Mouse (Mus musculus) ES-Bruce4 (cell line): ENCODE results near the gene Brat1.

Source experiments
- CTCF ChIP-seq: IDR thresholded peaks from one replicate; pipeline ENCODE4 v1.8.1; 2011; ENCODE audit warnings: low read depth, low read length
- EP300 ChIP-seq: IDR thresholded peaks from 2 replicates; pipeline ENCODE4 v1.6.1; 2011; ENCODE audit warnings: low read depth, low read length; ENCODE audit not compliant: insufficient read depth
- POLR2A ChIP-seq: IDR thresholded peaks from one replicate; pipeline ENCODE4 v1.8.1; 2011; ENCODE audit warnings: low read length; ENCODE audit not compliant: insufficient read depth

- no peak for TF ChIP-seq POLR2A
- no peak for TF ChIP-seq EP300
- TF ChIP-seq CTCF = no peak
Observed at GRCm38 (mm10) chr5:140695987-140696386, 8.8 kb upstream of the Brat1 start.
